Mouse (Mus musculus) gastrocnemius, postnatal 25 days (tissue): Measurements from ENCODE around the gene Tmem174. TPM values are rescaled to one million over a fixed set of nuclear protein-coding genes. Genes with fewer than 3 reads are reported as not detected.

Experiments
- DNase-seq: peaks from one replicate; pipeline ENCODE4 v3.0.0; 2022
- total RNA-seq, 2 experiments: library from RNA; stranded (reverse); gene quantifications; 1 replicate in 1 of 2; 2 replicates in 1 of 2; pipeline ENCODE4 v1.2.3; 2021

Tmem174 gene
- total RNA-seq, 2 experiments from 2014 or later = not detected

DNA sequence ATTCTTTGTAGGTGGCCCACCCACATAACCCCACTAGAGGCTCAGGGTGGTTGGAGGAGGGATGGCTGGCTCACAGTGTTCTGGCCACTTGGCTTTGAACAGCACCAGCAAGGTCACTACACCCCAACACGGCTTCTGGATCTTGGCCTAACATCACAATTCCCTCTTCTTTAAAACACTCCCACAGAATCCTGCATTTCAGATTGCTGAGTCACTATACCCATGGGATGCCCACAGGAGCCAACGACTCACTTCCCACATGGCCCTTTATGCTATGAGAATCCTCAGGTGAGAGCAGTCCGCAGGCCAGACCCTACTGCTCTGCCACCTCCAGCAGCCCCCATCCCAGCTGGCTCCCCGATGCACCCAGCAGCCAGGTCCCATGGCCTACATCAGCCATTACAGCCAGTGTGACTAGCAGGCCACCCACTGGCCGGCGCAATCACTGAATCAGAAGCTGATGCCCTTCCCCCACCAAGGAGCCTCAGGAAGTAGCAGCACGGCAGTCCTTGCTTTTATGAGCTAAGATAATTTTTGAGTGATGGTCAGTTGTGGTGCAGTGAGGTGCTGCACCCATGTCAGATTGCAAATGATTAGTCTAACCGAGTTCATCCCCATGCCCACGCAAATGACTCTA lies 4.8 kb downstream of the Tmem174 start:
- DNase-seq = no peak

DNA sequence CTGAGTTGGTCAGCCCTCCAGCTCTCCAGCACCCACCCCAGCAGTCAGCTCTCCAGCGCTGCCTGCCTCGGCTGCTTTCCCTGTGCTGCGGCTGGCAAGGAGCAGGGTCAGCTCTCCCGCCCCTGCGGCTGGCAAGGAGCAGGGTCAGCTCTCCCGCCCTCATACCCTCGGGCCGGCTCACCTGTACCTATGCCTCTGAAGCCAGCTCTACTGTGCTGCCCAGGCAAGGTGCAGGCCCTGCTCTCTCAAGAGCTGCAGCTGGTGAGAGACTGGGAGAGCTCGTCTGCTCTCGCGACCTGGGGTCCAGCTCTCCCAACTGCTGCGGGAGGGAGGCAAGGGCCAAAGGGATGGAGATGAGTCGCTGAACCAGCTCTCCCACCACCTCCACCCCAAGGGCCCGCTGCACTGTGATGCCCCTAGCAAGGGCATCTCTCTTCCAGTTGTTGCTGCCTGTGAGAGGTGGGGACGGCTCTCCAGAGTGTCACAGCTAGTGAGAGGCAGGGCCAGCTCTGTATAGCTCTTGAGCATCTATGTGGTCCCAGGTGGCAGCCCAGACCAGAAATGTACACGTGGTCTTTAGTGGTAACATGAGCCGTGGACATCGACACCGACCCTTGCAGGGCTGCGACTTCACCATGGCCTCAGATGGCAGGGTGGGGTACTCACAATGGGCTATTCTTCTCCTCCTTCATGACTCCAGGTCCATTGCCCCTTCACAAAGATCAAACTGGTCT lies 5.9 kb downstream of the Tmem174 start:
- no peak for DNase-seq

- no peak for DNase-seq
Observed at GRCm38 (mm10) chr13:98626736-98627135, 10.5 kb downstream of the Tmem174 start.

DNA sequence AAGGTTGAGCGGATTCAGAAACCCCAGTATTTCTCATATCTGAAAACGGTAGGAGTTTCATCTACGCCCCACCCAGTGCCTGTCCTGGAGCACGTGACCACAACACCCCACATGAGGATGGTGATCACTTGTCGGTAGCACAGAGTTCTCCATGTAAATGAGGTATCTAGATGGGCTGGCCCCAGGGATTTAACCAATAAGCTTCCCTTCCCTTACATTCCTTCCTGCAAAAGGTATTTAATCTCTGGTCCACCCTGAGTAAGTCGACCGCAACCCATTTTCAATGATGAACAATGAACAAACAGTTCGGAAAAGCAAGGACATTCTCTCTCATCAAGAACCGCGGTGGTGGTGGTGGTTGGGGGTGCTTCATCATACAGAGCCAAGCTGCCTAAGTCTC lies 12.7 kb downstream of the Tmem174 start:
- DNase-seq = no peak

- DNase-seq = no peak
Observed at GRCm38 (mm10) chr13:98622881-98623549, 14.2 kb downstream of the Tmem174 start.

- no peak for DNase-seq
Observed at GRCm38 (mm10) chr13:98617429-98618067, 19.7 kb downstream of the Tmem174 start.

- DNase-seq = no peak
Observed at GRCm38 (mm10) chr13:98607885-98608477, 29.2 kb downstream of the Tmem174 start.

DNA sequence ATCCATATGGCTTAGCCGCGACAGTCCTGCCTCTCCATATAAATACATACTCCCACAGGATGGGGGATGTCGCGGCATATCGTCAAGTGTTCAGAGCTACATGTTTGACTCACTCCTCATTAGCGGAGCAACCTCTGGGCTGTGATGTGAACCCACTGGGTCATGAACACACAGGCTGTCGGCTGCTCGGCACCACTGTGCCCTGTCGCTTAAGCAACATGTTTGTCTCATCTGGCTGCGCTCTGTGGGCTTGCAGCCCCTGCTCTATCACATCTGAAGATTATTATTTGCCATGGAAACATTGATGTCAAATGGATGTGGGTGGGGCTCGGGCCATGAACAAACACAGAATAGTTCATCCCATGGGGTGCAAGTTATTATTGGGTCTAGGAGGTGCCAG lies 33.4 kb downstream of the Tmem174 start:
- DNase-seq = no peak

- no peak for DNase-seq
Observed at GRCm38 (mm10) chr13:98596746-98597145, 40.5 kb downstream of the Tmem174 start.

- no peak for DNase-seq
Observed at GRCm38 (mm10) chr13:98594726-98595141, 42.5 kb downstream of the Tmem174 start.

- no peak for DNase-seq
Observed at GRCm38 (mm10) chr13:98593938-98594539, 43.2 kb downstream of the Tmem174 start.

DNA sequence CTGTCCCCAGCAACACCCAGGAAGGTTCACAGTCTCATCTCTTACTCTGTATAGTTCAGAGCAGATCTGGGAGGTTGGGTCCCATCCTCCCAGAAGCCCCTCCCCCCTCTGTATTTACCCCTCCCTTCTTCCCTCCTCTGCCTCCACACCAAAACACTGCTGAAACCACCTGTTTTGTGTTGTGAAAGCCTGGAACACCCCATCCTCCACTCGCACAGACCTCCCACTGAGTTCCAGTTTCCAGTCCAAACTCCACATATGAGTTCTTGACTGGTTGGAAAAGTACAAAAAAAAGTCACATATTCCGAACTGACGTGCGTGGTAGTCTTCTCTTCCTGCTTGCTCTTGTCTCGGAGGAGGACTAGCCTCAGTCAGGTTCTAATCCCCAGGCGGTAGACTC lies 45.8 kb downstream of the Tmem174 start:
- no peak for DNase-seq

GRCm38 (mm10) chr13:98590693-98591389 lies 46.4 kb downstream of the Tmem174 start:
- DNase-seq = no peak

GRCm38 (mm10) chr13:98589572-98589971 lies 47.6 kb downstream of the Tmem174 start:
- DNase-seq = no peak

DNA sequence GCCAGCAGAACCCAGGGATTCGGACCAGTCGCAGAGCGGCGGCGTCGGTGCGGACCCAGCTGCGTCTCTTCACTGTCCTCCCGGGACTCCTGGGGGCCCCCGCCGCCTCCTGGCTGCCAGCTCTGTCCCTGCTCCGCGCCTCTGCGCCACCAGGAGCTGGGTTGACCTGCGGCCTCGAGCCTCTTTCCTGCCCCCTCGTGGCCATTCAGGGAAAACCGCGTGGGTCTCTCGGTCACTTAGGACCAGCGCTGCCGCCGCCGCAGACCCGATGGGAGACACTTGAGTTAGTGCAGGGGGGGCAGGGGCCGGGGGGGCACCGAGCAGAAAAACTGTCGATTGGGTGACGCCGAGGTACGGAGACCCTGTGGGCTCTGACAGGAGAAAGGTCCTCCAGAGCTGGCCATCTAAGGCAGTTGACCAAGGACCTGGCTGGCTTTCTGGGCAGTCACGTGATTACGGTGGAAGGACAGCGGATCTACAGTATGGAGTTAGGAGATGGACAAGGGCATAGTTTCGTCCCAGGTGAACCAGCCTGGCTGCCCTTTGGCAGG lies 48.2 kb downstream of the Tmem174 start:
- peak; percentile 69 for DNase-seq

GRCm38 (mm10) chr13:98588480-98588879 lies 48.7 kb downstream of the Tmem174 start:
- no peak for DNase-seq

GRCm38 (mm10) chr13:98587639-98588038 lies 49.6 kb downstream of the Tmem174 start:
- DNase-seq = no peak

- no peak for DNase-seq
Observed at GRCm38 (mm10) chr13:98586817-98587575, 50.2 kb downstream of the Tmem174 start.
